Comparison of ENCODE assay signal across 15 mouse cellular contexts in the genomic region with DNA sequence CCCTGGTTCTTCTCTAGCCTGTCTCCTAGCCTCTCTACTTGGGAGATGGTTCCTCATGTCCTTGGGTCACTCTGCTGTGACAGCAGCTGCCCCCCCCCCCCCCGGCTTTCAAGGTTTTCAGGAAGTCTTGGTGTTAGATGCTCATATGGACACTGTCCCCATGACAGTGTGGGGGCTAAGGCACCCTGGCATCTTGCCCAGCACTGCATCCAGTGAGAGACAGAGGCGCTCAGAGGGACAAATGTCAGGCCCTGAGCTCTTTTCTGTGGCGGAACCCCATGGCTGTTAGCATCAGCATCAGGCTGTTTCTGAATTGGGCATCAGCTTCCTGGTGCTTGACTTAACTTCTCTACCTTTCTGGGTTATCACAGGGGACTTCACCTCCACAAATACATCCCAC. TPM values are rescaled to one million over a fixed set of nuclear protein-coding genes. Genes with fewer than 3 reads are reported as not detected.
DNase-seq lines count a peak whose midpoint lies in the region; ATAC-seq and TF ChIP-seq lines count a peak whose summit lies in the region.
"Had no signal": no experiment of that assay in that cellular context is flagged by ENCODE, and none has a peak within 500 bp of the region (broad histone marks: within the 10 kb centered on the region; RNA-seq: fewer than 3 reads in every experiment).

No protein-coding gene starts in this region.

- no peaks in the 10 kb centered on the region for H3K4me1 ChIP-seq in kidney, adult 2 months (ENCODE audit: control insufficient read depth, insufficient read depth, low read length)
- no peaks in the 10 kb centered on the region for H3K4me1 ChIP-seq in midbrain, embryonic 15.5 days
- H3K4me1 ChIP-seq in midbrain, postnatal 0 days (ENCODE audit: insufficient read depth, low read length), result no peaks in the 10 kb centered on the region
- H3K4me1 ChIP-seq in intestine, embryonic 16.5 days (ENCODE audit: control insufficient read depth, insufficient read depth, low read length), result peaks cover 7% of the 10 kb centered on the region
- H3K4me1 ChIP-seq in forebrain, embryonic 10.5 days, result no peaks in the 10 kb centered on the region
- H3K4me1 ChIP-seq: heart, embryonic 10.5 days; hindbrain, embryonic 10.5 days; neural tube, embryonic 13.5 days had no signal

- no peaks in the 10 kb centered on the region for H3K27me3 ChIP-seq in kidney, adult 2 months (replicated peaks; ENCODE audit: control insufficient read depth, insufficient read depth, low read length)
- H3K27me3 ChIP-seq in midbrain, embryonic 15.5 days (replicated peaks), result no peaks in the 10 kb centered on the region
- no peaks in the 10 kb centered on the region for H3K27me3 ChIP-seq in midbrain, postnatal 0 days (ENCODE audit: insufficient read depth, low read length)
- H3K27me3 ChIP-seq in intestine, embryonic 16.5 days (replicated peaks; ENCODE audit: control insufficient read depth, insufficient read depth, low read length), result no peaks in the 10 kb centered on the region
- no peaks in the 10 kb centered on the region for H3K27me3 ChIP-seq in forebrain, embryonic 10.5 days (ENCODE audit: poor library complexity, severe bottlenecking)
- H3K27me3 ChIP-seq: forebrain, embryonic 15.5 days; neural tube, embryonic 13.5 days had no signal

- TF ChIP-seq CTCF in kidney, adult 2 months (conservative IDR thresholded peaks at IDR 0.05; ENCODE audit: insufficient read depth, insufficient read length, low read depth, low read length), result no peak
- no peak for TF ChIP-seq CTCF in midbrain, postnatal 0 days (IDR thresholded peaks at IDR 0.05)

- H3K36me3 ChIP-seq in kidney, adult 2 months (ENCODE audit: control insufficient read depth, insufficient read depth, low read length), result no peaks in the 10 kb centered on the region
- H3K36me3 ChIP-seq in midbrain, embryonic 15.5 days (replicated peaks), result peaks cover 44% of the 10 kb centered on the region; the same call in 1 of the 2 replicates
- H3K36me3 ChIP-seq in midbrain, postnatal 0 days (ENCODE audit: insufficient read depth, low read length), result peaks cover 61% of the 10 kb centered on the region
- no peaks in the 10 kb centered on the region for H3K36me3 ChIP-seq in intestine, embryonic 16.5 days (ENCODE audit: control insufficient read depth, insufficient read depth, low read length)
- H3K36me3 ChIP-seq in forebrain, embryonic 10.5 days (replicated peaks), result no peaks in the 10 kb centered on the region
- H3K36me3 ChIP-seq: heart, embryonic 10.5 days had no signal

- WGBS in kidney, adult 2 months, result 63% methylated on average over 3 of the region's 3 CpGs
- 70% methylated on average over 3 of the region's 3 CpGs for WGBS in midbrain, embryonic 15.5 days
- 65% methylated on average over 3 of the region's 3 CpGs for WGBS in midbrain, postnatal 0 days
- WGBS in intestine, embryonic 16.5 days, result 59% methylated on average over 3 of the region's 3 CpGs
- WGBS in forebrain, embryonic 10.5 days, result 85% methylated on average over 3 of the region's 3 CpGs

- no peak for TF ChIP-seq POLR2A in kidney, adult 2 months (IDR thresholded peaks at IDR 0.05; ENCODE audit: low read depth, low read length)

- peak; percentile 35 for DNase-seq in gastrocnemius, postnatal 10 days
- no peak for DNase-seq in gastrocnemius, adult 18-20 months (ENCODE audit: low spot score)
- peak; percentile 19 for DNase-seq in kidney, postnatal 14 days
- no peak for DNase-seq in kidney, adult 2 months
- DNase-seq in midbrain, postnatal 0 days (ENCODE audit: low spot score), result no peak
- no peak for DNase-seq in forebrain, embryonic 10.5 days (ENCODE audit: extremely low spot score, low spot score)

- H3K4me3 ChIP-seq in kidney, adult 2 months (ENCODE audit: insufficient read depth, low read depth, low read length), result no peak overlapping the region
- H3K4me3 ChIP-seq in midbrain, embryonic 15.5 days, result no peak overlapping the region
- no peak overlapping the region for H3K4me3 ChIP-seq in midbrain, postnatal 0 days (ENCODE audit: low read depth, low read length)
- H3K4me3 ChIP-seq in intestine, embryonic 16.5 days (ENCODE audit: low read length), result no peak overlapping the region
- no peak overlapping the region for H3K4me3 ChIP-seq in forebrain, embryonic 10.5 days
- H3K4me3 ChIP-seq: forebrain, embryonic 15.5 days; gastrocnemius, adult 2 months; heart, embryonic 10.5 days; hindbrain, embryonic 10.5 days; neural tube, embryonic 13.5 days had no signal

- H3K27ac ChIP-seq in kidney, adult 2 months (ENCODE audit: insufficient read depth, low read depth, low read length), result no peak overlapping the region
- H3K27ac ChIP-seq in midbrain, embryonic 15.5 days, result no peak overlapping the region
- H3K27ac ChIP-seq in midbrain, postnatal 0 days (ENCODE audit: low read depth, low read length), result no peak overlapping the region
- no peak overlapping the region for H3K27ac ChIP-seq in intestine, embryonic 16.5 days (ENCODE audit: low read length)
- no peak overlapping the region for H3K27ac ChIP-seq in forebrain, embryonic 10.5 days
- H3K27ac ChIP-seq: forebrain, embryonic 15.5 days; gastrocnemius, adult 2 months; heart, embryonic 10.5 days; hindbrain, embryonic 10.5 days; macrophage; neural tube, embryonic 13.5 days had no signal

- 0 out of 2 replicates have a peak, but pooled peaks have one; percentile 25 for ATAC-seq in midbrain, embryonic 15.5 days (replicated peaks)
- no peak for ATAC-seq in midbrain, postnatal 0 days (ENCODE audit: low FRiP score)
- peak; percentile 12; the same call in 1 of the 2 replicates for ATAC-seq in intestine, embryonic 16.5 days
- ATAC-seq: midbrain, embryonic 16.5 days had no signal

- no peaks in the 10 kb centered on the region for H3K9me3 ChIP-seq in midbrain, embryonic 15.5 days
- no peaks in the 10 kb centered on the region for H3K9me3 ChIP-seq in midbrain, postnatal 0 days (ENCODE audit: low read length)
- no peaks in the 10 kb centered on the region for H3K9me3 ChIP-seq in intestine, embryonic 16.5 days (ENCODE audit: control insufficient read depth, low read length)
- H3K9me3 ChIP-seq in forebrain, embryonic 10.5 days, result no peaks in the 10 kb centered on the region
- H3K9me3 ChIP-seq: forebrain, embryonic 15.5 days; heart, embryonic 10.5 days; hindbrain, embryonic 10.5 days; neural tube, embryonic 13.5 days had no signal

- no peak overlapping the region for H3K9ac ChIP-seq in midbrain, embryonic 15.5 days
- H3K9ac ChIP-seq in midbrain, postnatal 0 days (replicated peaks; ENCODE audit: low read length, poor library complexity, severe bottlenecking), result no peak overlapping the region
- H3K9ac ChIP-seq in intestine, embryonic 16.5 days (ENCODE audit: low read depth, low read length), result peak overlapping the region; percentile 26; the same call in 1 of the 2 replicates
- H3K9ac ChIP-seq: forebrain, embryonic 15.5 days; neural tube, embryonic 13.5 days had no signal

- no peak overlapping the region for H3K4me2 ChIP-seq in midbrain, embryonic 15.5 days
- H3K4me2 ChIP-seq in midbrain, postnatal 0 days (ENCODE audit: low read depth, low read length, poor library complexity, severe bottlenecking), result no peak overlapping the region
- 0 out of 2 replicates have a peak overlapping the region, but pooled peaks have one; percentile 23 for H3K4me2 ChIP-seq in intestine, embryonic 16.5 days (ENCODE audit: low read depth, low read length)
- H3K4me2 ChIP-seq: forebrain, embryonic 15.5 days; neural tube, embryonic 13.5 days had no signal

RNA-seq across cellular contexts. Expression of a gene that starts 30.5 kb away (rescaled TPM):
- 1 to 10 TPM; 8.2 to 9.0 TPM for total RNA-seq in gastrocnemius, postnatal 10 days (2021)
- total RNA-seq in gastrocnemius, adult 18-20 months (2021), result 1 to 10 TPM; 3.2 to 4.1 TPM
- polyA plus RNA-seq in kidney, adult 2 months (2012; rRNA removed), result 97.0 and 104 TPM in 2 replicates
- polyA plus RNA-seq in midbrain, embryonic 15.5 days (2015; fragmentation: Nextera tagmentation; extraction: Ambion mirVana), result 28.3 and 29.3 TPM in 2 replicates
- total RNA-seq in midbrain, postnatal 0 days (2014; rRNA removed), result 15.1 and 16.0 TPM in 2 replicates
- 29.0 and 30.1 TPM in 2 replicates for polyA plus RNA-seq in midbrain, postnatal 0 days (2015; fragmentation: Nextera tagmentation; extraction: Ambion mirVana)
- polyA plus RNA-seq in intestine, embryonic 16.5 days (2015; fragmentation: Nextera tagmentation; extraction: Ambion mirVana), result 59.3 and 63.1 TPM in 2 replicates
- 9.8 and 10.5 TPM in 2 replicates for polyA plus RNA-seq in forebrain, embryonic 10.5 days (2016; fragmentation: Nextera tagmentation; extraction: Ambion mirVana)

RNA-seq across cellular contexts. Expression of a gene that starts 52.6 kb away (rescaled TPM):
- total RNA-seq in gastrocnemius, postnatal 10 days (2021), result under 1 TPM in 1 of 2 experiments, not detected in 1; 0.20 TPM
- total RNA-seq in gastrocnemius, adult 18-20 months (2021), result not detected
- 0.61 and 0.79 TPM in 2 replicates for polyA plus RNA-seq in kidney, adult 2 months (2012; rRNA removed)
- 178 and 184 TPM in 2 replicates for polyA plus RNA-seq in midbrain, embryonic 15.5 days (2015; fragmentation: Nextera tagmentation; extraction: Ambion mirVana)
- 114 and 124 TPM in 2 replicates for total RNA-seq in midbrain, postnatal 0 days (2014; rRNA removed)
- polyA plus RNA-seq in midbrain, postnatal 0 days (2015; fragmentation: Nextera tagmentation; extraction: Ambion mirVana), result 187 and 195 TPM in 2 replicates
- polyA plus RNA-seq in intestine, embryonic 16.5 days (2015; fragmentation: Nextera tagmentation; extraction: Ambion mirVana), result 1.1 and 1.3 TPM in 2 replicates
- 2.9 and 4.1 TPM in 2 replicates for polyA plus RNA-seq in forebrain, embryonic 10.5 days (2016; fragmentation: Nextera tagmentation; extraction: Ambion mirVana)
- total RNA-seq: gastrocnemius, adult 2 months had no signal
- polyA plus RNA-seq: macrophage had no signal

Comparison
In these comparisons a context has a peak if more than half of its experiments do, and no peak if none do; other contexts are left out.
1. DNase-seq: peak in gastrocnemius, postnatal 10 days (single experiment) and kidney, postnatal 14 days (single experiment); none in gastrocnemius, adult 18-20 months (single experiment), kidney, adult 2 months (single experiment), midbrain, postnatal 0 days (single experiment) and forebrain, embryonic 10.5 days (single experiment).
2. RNA of a gene that starts 52.6 kb away (polyA plus RNA-seq): 187 to 195 TPM in midbrain, postnatal 0 days and 178 to 184 TPM in midbrain, embryonic 15.5 days; 2.9 to 4.1 TPM in forebrain, embryonic 10.5 days, 1.1 to 1.3 TPM in intestine, embryonic 16.5 days and 0.61 to 0.79 TPM in kidney, adult 2 months; every median in the first group is over 10 times any median in the second.